Mouse (Mus musculus) limb, embryonic 10.5 days (tissue): ENCODE results near the gene Hcn1. TPM values are rescaled to one million over a fixed set of nuclear protein-coding genes. Genes with fewer than 3 reads are reported as not detected.

Source experiments
- DNase-seq: peaks from one replicate; pipeline ENCODE4 v3.0.0-alpha.2; 2017; ENCODE audit warnings: low spot score
- H3K27ac ChIP-seq: fragments of 300-500 bp; sonication (generic); 2 replicates; pipeline ENCODE4 v1.5.1; 2016; ENCODE audit warnings: mild to moderate bottlenecking
- H3K27me3 ChIP-seq: fragments of 300-500 bp; sonication (generic); 2 replicates; pipeline ENCODE4 v1.6.1; 2016; ENCODE audit warnings: low read depth, mild to moderate bottlenecking; ENCODE audit not compliant: poor library complexity, severe bottlenecking
- H3K36me3 ChIP-seq: fragments of 300-500 bp; sonication (generic); 2 replicates; pipeline ENCODE4 v1.6.1; 2016; ENCODE audit warnings: mild to moderate bottlenecking, moderate library complexity
- H3K4me1 ChIP-seq: fragments of 300-500 bp; sonication (generic); 2 replicates; pipeline ENCODE4 v1.6.1; 2016
- H3K4me3 ChIP-seq: fragments of 300-500 bp; sonication (generic); 2 replicates; pipeline ENCODE4 v1.5.1; 2016; ENCODE audit warnings: mild to moderate bottlenecking, moderate library complexity
- H3K9me3 ChIP-seq: fragments of 300-500 bp; sonication (generic); replicated peaks from 2 replicates; pipeline ENCODE4 v1.6.1; 2016; ENCODE audit warnings: mild to moderate bottlenecking
- WGBS: fragments of 180-500 bp; shearing (Covaris S2); methylation state at CpG from one replicate; pipeline ENCODE4 v1.1.7; 2016; 5-methylcytosine and 5-hydroxymethylcytosine counted together
- polyA plus RNA-seq: library from polyadenylated mRNA; unstranded; fragments of >200 nt; fragmentation: Nextera tagmentation; extraction: Ambion mirVana; gene quantifications from 2 replicates; pipeline ENCODE4 v1.2.1, GENCODE M21; 2016

Hcn1 gene
- polyA plus RNA-seq, 1 experiment from 2014 or later = 0.09 TPM

DNA sequence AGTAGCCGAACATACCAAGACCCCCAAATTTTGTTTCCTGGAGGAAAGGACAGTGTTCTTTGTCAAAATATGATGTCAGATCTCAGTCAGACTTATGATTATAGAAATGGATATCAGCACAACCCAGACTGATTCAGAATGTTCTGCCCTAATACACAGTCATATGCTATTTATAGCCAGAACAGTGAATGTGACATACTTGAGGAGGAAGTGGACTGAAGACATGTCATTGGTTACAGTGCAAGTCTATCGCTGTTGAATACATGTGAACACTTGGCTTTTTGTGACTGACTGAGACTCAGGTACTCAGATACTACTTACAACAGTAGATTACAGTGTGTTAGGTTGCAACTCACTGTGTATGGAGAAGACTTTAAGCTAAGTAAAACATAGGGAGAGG, 245.2 kb downstream of the Hcn1 start:
- Histone ChIP-seq H3K4me1 (no peaks in the 10 kb centered on the region), H3K27ac (no peak overlapping the region), H3K4me3 (no peak overlapping the region), H3K9me3 (no peaks in the 10 kb centered on the region), H3K27me3 (no peaks in the 10 kb centered on the region), H3K36me3 (no peaks in the 10 kb centered on the region)
- 96% methylated on average over 2 of the region's 2 CpGs for WGBS
- DNase-seq = no peak

DNA sequence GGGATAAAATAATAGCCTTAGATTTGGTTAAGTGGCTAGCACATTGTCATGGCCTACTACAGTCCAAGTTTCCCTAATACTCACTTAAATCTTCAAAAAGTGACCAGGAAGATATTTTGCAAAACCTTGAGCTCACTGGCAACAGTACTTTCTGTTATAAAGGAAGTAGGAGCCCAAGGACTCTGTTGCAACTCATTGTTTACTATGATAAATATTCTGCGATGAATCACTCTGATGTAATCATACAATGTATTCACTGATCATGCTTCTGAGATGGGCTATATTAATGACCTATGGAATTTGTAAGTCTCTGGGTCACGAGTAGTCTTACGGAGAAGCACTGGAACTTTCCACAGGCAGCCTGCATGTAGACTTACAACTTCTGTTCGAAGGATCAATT, 246.6 kb downstream of the Hcn1 start:
- WGBS = 94% methylated on average over 4 of the region's 4 CpGs
- Histone ChIP-seq H3K27ac (no peak overlapping the region), H3K4me1 (no peaks in the 10 kb centered on the region), H3K36me3 (no peaks in the 10 kb centered on the region), H3K4me3 (no peak overlapping the region), H3K27me3 (no peaks in the 10 kb centered on the region), H3K9me3 (no peaks in the 10 kb centered on the region)
- DNase-seq = no peak

DNA sequence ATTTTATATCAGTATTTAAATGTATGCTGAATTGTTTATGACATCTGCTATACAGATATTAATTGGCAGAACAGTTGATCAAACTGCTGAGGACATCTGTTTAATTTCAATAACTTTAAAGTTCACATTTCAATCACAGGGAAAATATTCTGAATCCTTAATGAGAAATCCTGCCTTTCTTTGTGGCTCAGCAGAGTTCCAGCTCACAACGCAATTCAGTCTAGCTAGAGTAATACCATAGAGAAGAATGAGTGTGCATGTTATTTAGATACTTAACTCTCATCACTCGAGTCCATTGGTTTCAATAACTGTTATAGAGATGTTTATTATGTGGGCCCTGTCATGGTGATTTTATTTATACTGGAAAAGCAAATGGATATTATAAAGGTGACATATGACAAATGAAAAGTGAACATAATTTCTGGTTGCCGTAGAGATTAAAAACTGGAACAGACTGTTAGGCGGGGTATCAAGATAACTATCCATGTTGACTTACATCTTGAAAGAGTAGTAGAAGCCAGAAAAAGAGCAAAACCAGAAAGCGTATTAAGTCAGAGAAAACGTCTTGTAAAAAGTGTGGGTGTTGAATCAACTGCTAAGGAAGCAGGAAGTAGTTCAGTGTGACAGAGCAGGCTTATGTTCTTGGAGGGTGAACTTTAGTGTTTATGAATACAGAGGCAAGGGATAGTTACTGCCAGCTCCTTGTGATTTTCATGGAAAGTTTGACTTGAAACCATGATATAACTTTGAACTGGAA, 250.0 kb downstream of the Hcn1 start:
- Histone ChIP-seq H3K36me3 (no peaks in the 10 kb centered on the region), H3K4me1 (no peaks in the 10 kb centered on the region), H3K9me3 (no peaks in the 10 kb centered on the region), H3K27me3 (no peaks in the 10 kb centered on the region), H3K27ac (no peak overlapping the region), H3K4me3 (no peak overlapping the region)
- 87% methylated on average over 6 of the region's 6 CpGs for WGBS
- DNase-seq = no peak

DNA sequence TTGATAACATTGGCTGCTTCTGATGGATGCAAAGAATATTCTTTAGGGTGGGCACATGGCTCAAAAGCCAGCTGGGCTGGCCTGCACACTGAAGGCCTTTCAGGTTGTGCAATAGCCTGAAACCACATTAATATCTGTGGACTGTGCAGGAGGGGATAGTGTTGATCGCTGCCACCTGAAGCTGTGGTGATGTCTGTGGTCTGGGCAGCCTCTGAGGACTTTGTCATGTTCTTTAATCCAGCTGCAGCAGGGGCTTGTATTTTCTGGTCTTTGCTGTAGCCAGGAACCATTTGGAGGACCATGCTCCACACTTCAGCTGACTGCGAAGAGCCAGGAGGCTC, 250.6 kb downstream of the Hcn1 start:
- no peak for DNase-seq
- no peaks in the 10 kb centered on the region for H3K36me3 ChIP-seq
- no peaks in the 10 kb centered on the region for H3K9me3 ChIP-seq
- 95% methylated on average over 2 of the region's 2 CpGs for WGBS
- no peak overlapping the region for H3K27ac ChIP-seq
- no peak overlapping the region for H3K4me3 ChIP-seq
- H3K27me3 ChIP-seq = no peaks in the 10 kb centered on the region
- no peaks in the 10 kb centered on the region for H3K4me1 ChIP-seq

DNA sequence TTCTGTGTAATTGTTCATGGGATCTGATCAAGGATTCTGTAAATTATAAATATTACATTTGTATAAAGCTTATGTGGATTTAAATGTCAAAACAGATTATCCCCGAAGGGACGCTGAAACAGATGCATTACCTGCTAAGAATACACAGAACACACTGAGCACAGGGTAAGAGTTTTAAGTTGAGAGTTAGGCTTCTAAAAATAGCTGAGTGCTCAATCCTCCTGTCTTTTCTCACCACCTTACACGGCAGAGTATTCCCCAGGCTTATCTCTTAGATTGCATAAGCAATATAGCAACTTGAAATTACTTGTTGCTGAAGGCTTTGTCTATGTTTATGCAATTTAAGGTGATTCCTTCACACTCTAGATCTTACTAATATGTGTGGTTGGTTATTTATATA, 256.3 kb downstream of the Hcn1 start:
- 83% methylated on average over 3 of the region's 3 CpGs for WGBS

DNA sequence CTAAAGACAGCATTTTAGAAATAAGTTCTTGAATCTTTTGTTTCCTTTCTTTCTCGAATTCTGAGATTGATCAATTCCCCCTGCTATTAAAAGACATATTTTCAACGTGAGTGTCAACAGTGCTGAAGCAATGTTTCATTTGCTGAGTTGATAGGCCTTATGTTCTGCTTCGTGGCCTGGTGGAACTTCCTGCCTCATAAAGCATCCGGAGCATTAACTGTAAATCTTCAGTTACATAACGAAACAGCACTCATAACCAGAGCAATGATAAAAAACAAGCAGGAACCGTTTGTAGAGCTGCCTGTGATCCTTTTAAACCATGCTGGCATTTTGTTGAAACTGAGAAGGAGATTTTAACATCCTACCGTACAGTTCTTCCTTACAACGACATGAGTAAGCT, 275.7 kb downstream of the Hcn1 start:
- no peak overlapping the region for H3K27ac ChIP-seq
- no peaks in the 10 kb centered on the region for H3K9me3 ChIP-seq
- DNase-seq = no peak
- H3K27me3 ChIP-seq = no peaks in the 10 kb centered on the region
- H3K36me3 ChIP-seq = no peaks in the 10 kb centered on the region
- 75% methylated on average over 8 of the region's 8 CpGs for WGBS
- no peak overlapping the region for H3K4me3 ChIP-seq
- no peaks in the 10 kb centered on the region for H3K4me1 ChIP-seq

More for the DNA sequence above, 256.3 kb downstream of the Hcn1 start:
- DNase-seq = no peak
- Histone ChIP-seq H3K36me3 (no peaks in the 10 kb centered on the region), H3K4me1 (no peaks in the 10 kb centered on the region), H3K27ac (no peak overlapping the region), H3K9me3 (no peaks in the 10 kb centered on the region), H3K27me3 (no peaks in the 10 kb centered on the region), H3K4me3 (no peak overlapping the region)

DNA sequence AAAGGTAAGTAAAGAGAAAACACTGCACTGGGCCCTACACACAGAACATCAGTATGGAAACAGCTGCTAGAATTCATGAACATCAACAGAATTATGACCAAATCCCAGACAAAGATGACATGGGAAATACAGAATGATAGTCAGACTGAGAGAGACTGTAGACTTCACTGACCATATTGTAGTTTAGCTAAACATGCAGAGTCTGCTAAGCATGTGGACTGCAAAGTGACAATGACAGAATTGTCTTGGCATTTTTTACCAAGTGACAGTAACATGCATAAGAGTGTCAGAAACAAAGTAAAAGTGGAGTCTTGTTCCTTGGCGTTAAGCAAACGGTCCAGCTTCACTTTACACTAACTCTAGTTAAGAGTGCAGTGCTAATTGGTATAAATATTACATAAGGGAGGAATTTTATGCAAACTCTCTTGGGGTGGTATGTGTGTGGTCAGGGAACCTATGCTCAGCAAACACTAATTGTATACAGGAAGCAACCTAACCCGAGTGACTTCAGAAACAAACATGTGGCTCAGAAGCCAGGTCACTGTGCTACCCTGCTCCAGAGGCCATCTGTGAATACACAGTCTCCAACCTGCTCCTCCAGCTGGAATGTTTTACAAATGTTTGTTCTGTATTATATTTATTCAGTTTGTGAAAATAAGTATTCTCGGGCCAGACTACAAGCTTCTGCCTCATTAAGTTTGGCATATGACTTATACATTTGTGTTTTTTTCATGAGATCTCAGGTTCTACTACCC, 278.5 kb downstream of the Hcn1 start:
- WGBS = 87% methylated on average over 4 of the region's 4 CpGs
- Histone ChIP-seq H3K4me1 (no peaks in the 10 kb centered on the region), H3K36me3 (no peaks in the 10 kb centered on the region), H3K27ac (no peak overlapping the region), H3K4me3 (no peak overlapping the region), H3K27me3 (no peaks in the 10 kb centered on the region), H3K9me3 (no peaks in the 10 kb centered on the region)
- DNase-seq = no peak

DNA sequence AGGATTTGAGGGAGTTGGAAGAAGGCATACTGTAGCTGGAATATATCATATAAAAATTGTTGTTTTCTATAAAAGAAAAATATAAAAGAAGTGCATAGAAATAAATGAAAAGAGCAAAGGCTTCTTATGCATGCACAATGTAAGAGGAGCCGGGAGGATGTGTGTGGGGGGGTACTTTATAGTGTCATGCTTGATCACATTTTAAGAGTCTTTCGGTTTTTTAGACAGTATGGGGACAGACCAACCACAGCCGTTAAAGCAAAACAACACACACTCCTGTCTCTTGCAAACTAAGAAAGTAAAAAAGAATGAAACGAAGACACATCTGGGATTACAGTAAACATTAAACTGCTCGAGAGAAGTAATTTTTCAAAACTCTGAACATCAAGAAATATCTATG, 290.0 kb downstream of the Hcn1 start:
- 85% methylated on average over 5 of the region's 5 CpGs for WGBS
- H3K27me3 ChIP-seq = no peaks in the 10 kb centered on the region
- no peak for DNase-seq
- no peak overlapping the region for H3K4me3 ChIP-seq
- H3K36me3 ChIP-seq = no peaks in the 10 kb centered on the region
- no peaks in the 10 kb centered on the region for H3K4me1 ChIP-seq
- H3K9me3 ChIP-seq = no peaks in the 10 kb centered on the region
- H3K27ac ChIP-seq = no peak overlapping the region

DNA sequence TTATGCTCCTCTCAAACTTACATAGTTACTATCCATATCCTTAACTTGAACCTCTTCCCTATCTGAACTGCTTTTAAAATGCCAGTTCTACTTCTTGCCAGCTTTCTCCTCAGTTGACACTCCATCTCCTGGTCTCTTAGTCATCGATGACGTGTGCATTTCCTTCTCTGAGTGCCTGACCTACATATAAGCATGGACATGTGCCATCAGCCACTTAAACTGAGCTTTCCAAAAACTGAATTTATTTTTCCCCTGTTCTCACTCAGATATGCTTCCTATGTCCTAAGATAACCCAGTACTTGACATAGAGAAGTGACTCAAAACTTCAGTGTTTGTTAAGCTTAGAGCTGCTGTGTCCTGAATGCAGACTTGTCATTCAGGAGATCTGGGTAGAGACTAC, 295.9 kb downstream of the Hcn1 start:
- H3K9me3 ChIP-seq = no peaks in the 10 kb centered on the region
- no peak overlapping the region for H3K4me3 ChIP-seq
- H3K27me3 ChIP-seq = no peaks in the 10 kb centered on the region
- H3K36me3 ChIP-seq = no peaks in the 10 kb centered on the region
- H3K4me1 ChIP-seq = no peaks in the 10 kb centered on the region
- H3K27ac ChIP-seq = no peak overlapping the region
- DNase-seq = no peak
- WGBS = 84% methylated on average over 2 of the region's 2 CpGs

DNA sequence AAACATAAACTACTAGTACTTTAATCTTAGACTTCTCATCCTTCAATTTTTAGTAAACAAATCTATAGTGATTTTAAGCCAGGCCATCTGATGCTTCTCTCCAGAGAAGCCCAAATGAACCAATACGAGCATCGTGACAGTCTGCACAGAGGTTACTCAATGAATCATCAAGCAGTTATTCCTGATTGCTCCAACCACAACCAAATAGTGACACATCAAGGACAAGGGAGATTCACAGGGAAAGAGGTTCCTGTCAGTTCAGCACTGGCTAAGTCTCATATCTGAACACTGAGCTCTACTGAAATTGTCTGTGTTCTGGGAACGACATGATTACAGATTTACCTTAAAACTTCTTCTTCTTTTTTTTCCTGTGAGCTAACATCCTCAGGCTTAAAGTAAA, 305.7 kb downstream of the Hcn1 start:
- 94% methylated on average over 3 of the region's 3 CpGs for WGBS
- no peak for DNase-seq
- Histone ChIP-seq H3K4me3 (no peak overlapping the region), H3K9me3 (no peaks in the 10 kb centered on the region), H3K27ac (no peak overlapping the region), H3K4me1 (no peaks in the 10 kb centered on the region), H3K36me3 (no peaks in the 10 kb centered on the region), H3K27me3 (no peaks in the 10 kb centered on the region)

DNA sequence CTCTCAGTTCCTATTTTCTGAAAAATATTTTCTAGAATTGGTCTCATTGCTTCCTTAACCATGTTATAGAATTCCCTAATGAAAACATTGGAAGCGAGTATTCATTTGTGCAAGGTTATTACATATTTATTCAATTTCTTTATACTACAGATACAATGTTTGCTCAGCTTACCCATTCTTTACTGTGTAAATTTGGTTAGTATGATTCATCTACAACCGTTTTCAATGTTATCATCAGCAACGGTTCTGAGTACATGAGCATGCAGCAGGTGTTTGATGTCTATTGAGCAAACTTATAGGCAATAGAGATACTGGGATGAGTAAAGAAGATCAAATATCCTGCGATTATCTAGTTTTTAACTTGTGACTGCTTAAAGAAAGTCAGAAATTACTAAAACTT, 327.6 kb downstream of the Hcn1 start:
- Histone ChIP-seq H3K9me3 (no peaks in the 10 kb centered on the region), H3K4me1 (no peaks in the 10 kb centered on the region), H3K36me3 (no peaks in the 10 kb centered on the region), H3K4me3 (no peak overlapping the region), H3K27me3 (no peaks in the 10 kb centered on the region), H3K27ac (no peak overlapping the region)
- 90% methylated on average over 4 of the region's 4 CpGs for WGBS
- DNase-seq = no peak

DNA sequence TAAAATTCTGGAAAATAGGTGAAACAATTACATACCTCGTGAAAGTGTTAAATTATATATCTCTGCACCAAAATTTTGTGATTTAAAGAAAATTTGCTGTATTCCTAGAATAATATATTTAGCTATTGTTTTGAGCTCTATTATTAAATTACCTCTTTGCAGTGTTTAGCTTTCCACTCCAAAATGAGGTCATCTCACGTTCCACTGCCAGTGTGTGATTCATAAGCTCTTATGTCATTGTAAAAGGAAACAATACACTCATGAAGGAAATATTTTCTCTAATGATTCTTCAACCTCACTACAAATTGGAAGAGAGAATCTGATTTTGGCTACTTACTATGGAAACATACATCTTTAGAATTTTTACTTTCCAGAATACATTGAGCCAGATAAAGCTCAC, 329.6 kb downstream of the Hcn1 start:
- 82% methylated on average over 2 of the region's 2 CpGs for WGBS
- H3K27me3 ChIP-seq = no peaks in the 10 kb centered on the region
- no peak overlapping the region for H3K4me3 ChIP-seq
- DNase-seq = no peak
- H3K36me3 ChIP-seq = no peaks in the 10 kb centered on the region
- no peaks in the 10 kb centered on the region for H3K9me3 ChIP-seq
- no peak overlapping the region for H3K27ac ChIP-seq
- H3K4me1 ChIP-seq = no peaks in the 10 kb centered on the region

DNA sequence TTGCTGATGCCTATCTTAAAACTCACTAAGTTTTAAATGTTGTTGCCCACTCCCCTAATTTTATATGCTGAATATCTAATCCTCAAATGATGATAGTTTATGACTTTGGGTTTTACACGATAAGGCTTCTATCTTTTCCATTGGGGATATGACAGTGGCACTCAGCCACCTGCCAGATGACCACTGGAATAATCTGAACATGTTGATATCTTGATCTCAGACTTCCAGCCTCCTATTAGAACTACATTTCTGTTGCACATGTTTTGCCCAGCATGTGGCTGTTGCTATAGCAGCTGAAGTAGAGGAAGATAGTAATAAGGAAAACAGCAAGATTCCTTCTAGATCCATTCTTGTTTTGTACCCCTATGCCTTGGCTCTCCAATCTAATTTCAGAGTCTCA, 336.6 kb downstream of the Hcn1 start:
- H3K36me3 ChIP-seq = no peaks in the 10 kb centered on the region
- H3K27me3 ChIP-seq = no peaks in the 10 kb centered on the region
- no peak for DNase-seq
- no peak overlapping the region for H3K27ac ChIP-seq
- H3K9me3 ChIP-seq = no peaks in the 10 kb centered on the region
- no peaks in the 10 kb centered on the region for H3K4me1 ChIP-seq
- H3K4me3 ChIP-seq = no peak overlapping the region
- WGBS = 88% methylated on average over 1 of the region's 1 CpGs
